Mouse (Mus musculus): ENCODE measurements around the gene Mcu.

The Mcu gene

DNA sequence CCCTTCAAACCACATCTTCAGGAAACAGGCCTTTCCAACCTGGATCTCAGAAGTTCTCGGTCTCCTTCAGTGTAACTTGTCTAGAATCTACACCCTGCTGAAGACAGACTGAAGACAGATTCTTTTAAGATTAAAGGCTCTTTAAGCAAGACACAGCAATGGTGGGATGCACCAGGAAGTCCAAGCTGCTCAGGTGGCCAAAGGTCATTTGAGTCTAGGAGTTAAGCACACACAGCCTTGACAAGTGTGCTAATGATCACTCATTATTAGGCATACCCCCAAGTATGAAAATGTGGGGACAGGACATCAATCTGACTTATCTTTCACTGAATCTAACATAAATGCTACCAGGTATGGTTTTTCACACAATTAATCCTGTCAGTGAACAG lies 47.0 kb downstream of the Mcu start:
- DNase-seq (ENCODE audit: low read depth, low spot score) = no peak

DNA sequence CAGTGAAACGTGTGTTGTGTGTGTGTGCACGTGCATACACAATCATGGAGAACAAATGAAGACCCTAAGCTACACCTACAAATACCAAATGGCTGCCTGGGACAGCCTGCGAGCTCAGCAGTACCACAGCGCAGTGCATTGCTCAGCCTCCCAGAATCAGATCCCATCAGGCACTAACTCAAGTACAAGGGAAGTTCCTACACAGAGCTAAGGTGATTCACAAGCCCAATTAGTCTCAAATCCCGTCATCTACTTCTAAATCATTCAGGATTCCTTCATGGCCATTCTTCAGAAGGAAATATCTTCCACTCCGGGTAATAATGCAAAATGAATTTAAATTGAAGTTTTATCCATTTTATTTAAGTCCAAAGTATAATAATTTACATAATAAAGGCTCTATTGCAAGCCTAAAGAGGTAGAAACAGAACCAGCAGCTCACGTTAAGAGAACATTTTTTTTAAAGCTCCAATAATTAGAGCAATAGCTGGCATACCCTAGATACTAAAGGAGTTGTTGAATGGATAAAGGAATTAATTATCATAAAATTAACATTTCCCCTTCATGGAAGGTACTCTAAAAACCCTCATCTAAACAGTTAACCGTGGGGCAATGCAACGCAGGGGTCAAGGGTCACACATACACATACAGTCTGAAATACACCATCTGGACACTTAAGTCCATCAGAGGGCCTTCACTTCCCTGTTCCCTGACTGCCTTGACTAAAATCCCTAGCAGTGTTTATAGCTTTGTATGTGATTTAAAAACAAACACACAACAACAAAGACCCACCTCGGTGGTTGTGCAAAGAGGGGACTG lies 47.6 kb downstream of the Mcu start:
- no peak for DNase-seq (ENCODE audit: low read depth, low spot score)

DNA sequence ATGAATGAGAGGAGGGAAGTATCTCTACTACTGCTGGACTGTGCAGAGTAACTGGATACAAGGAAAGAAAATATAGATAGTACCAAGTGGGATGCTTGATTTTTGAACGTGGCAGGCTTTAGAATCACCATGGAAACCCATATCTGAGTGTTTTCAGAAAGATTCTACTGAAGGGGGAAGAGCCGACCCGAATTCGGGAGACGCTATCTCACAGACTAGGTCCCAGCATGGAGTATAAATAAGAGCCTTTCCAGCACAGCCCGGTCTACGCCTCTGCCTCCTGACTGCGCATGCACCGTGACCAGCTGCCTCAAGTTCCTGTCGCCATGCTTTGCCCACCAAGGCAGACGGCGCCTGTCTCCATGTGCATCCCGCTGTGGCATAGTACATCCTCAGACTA lies 49.5 kb downstream of the Mcu start:
- no peak for DNase-seq (ENCODE audit: low read depth, low spot score)

GRCm38 (mm10) chr10:59565995-59566410 lies 50.5 kb downstream of the Mcu start:
- no peak for DNase-seq (ENCODE audit: low read depth, low spot score)

- DNase-seq (ENCODE audit: low read depth, low spot score) = peak; percentile 32
Measured at GRCm38 (mm10) chr10:59564551-59564950, 51.9 kb downstream of the Mcu start.

DNA sequence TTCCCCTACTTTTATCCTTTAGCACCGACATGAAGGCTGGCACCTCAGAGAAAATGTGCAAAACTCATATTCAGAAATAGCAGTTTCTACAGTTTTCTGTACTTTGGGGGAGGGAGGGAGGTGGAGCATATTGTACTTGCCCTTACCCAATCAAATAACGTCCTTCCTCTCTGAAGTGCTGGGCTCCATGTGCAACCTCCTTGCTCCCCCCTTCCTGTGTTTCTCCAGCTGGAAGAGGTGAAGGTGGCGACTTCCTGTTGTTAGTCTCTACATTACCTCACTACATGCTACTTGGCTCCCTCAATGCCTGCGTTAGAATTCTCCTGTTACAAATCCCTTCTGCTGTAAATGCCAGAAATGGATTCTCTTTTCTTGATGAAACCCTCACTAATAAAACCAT lies 54.0 kb downstream of the Mcu start:
- no peak for DNase-seq (ENCODE audit: low read depth, low spot score)

DNA sequence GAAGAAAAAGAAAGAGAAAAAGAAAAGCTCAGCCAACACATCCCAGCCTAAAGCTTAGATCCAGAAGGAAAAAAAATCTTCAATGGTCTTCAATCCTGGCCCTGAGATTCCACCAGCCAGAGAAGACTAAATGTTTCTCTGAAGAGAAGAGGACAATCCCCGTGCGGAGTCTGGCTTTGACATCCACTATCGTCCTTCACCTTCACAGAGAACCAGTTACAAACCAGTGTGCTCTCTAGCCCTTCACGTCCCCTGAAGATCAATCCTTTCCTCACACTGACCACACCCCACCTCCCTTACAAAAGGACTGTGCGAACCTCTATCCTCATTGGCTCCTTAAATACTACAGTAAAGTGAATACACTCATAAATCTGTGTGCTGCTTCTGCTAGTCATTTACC lies 56.4 kb downstream of the Mcu start:
- DNase-seq (ENCODE audit: low read depth, low spot score) = no peak

DNA sequence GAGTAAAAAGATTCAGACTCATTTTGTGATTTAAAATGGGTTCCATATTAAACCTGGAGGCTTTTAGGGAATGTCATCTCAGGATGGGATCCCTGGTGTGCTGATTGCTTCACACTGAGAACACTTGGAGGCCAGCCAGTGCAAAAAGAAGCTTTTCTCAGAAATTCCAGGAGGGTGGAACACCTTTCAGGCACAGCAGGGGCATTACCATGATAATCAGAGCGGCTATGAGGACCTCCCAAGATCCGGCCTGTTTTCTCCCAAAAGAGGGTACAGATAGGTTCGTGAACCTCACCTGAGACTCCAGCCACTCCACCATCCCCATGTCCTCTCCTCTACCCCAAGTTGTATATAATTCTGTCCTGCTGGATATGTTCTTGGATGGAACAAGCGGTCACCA lies 57.9 kb downstream of the Mcu start:
- no peak for DNase-seq (ENCODE audit: low read depth, low spot score)

GRCm38 (mm10) chr10:59558164-59558563 lies 58.3 kb downstream of the Mcu start:
- no peak for DNase-seq (ENCODE audit: low read depth, low spot score)

GRCm38 (mm10) chr10:59556541-59556940 lies 60.0 kb downstream of the Mcu start:
- no peak for DNase-seq (ENCODE audit: low read depth, low spot score)

- no peak for DNase-seq (ENCODE audit: low read depth, low spot score)
Measured at GRCm38 (mm10) chr10:59554243-59554642, 62.2 kb downstream of the Mcu start.

DNA sequence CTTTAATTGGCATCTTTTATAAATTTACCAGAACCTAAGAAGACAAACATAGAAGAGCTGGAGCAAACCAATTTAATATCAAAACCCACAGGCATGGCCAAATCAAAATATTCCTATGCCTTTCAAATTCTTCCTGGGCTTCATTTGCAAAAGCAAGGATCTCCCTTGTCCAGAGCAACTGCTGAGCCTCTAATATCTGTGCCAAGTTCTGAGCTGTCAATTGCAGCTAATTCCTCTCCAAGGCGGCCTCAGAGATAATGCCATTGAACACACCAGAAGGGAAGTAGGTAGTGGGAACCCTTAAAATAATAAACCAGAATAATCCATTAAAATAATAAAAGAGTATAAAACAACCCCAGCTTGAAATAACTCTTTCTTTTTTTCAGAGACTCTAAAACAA lies 64.0 kb downstream of the Mcu start:
- no peak for DNase-seq (ENCODE audit: low read depth, low spot score)

- DNase-seq (ENCODE audit: low read depth, low spot score) = no peak
Measured at GRCm38 (mm10) chr10:59548768-59549333, 67.6 kb downstream of the Mcu start.

GRCm38 (mm10) chr10:59548211-59548610 lies 68.3 kb downstream of the Mcu start:
- DNase-seq (ENCODE audit: low read depth, low spot score) = no peak

DNA sequence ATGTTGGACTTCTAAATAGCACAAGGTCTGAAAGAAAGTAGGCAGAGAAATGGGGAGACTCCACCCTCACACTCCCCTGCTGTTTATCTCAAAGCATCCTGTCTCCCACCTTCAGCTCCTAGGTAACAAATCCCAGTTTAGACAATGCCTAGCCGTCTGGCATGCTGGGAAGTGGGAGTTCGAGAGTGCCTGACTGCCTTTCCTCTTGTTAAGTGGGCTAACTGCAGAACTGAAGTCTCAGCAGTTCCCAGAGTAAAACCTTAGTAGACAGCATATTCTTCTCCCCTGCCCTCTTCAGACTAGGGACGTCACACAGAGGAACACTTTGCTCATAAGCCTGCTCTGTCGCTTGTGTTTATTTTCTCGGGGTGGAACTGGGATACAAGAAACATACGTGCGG lies 69.1 kb downstream of the Mcu start:
- no peak for DNase-seq (ENCODE audit: low read depth, low spot score)

- DNase-seq (ENCODE audit: low read depth, low spot score) = no peak
Measured at GRCm38 (mm10) chr10:59545169-59545568, 71.3 kb downstream of the Mcu start.

DNA sequence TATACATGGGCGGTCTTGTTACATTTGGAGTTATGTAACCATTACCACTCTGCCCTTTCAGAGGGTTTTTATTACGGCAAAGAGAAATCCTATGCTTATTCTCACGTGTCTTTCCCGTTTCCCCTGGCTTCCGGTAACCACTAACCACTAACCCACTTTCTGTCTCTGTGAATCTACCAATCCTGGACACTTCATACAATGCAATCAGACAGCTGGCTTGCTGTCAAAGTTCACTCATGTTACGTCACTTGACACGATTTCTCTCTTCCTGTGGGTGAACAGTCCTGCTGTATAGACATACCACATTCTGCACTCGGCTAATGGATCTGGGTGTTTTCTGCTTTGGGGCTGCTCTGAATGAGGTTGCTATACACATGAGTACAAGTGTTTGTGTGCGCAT lies 73.1 kb downstream of the Mcu start:
- no peak for DNase-seq (ENCODE audit: low read depth, low spot score)

DNA sequence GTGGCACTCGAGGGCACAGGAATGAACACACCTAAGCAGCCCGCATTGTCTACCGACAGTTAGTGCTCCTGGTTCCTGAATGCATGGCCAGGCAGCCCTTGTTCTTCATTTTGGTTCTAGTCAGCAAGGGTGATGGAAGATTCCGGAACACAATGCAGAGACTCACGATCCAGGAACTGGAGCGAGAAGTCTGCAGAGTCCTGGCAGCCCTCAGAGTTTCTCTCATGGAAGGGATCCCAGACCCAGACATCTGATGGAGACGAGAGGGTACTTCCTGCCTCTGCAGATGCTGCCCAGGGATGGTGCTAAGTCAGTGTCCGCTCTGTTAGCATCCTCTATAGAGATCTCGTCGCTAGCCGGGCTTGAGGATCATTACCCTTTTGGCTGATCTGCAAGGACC lies 75.0 kb downstream of the Mcu start:
- DNase-seq (ENCODE audit: low read depth, low spot score) = no peak

GRCm38 (mm10) chr10:59540596-59540995 lies 75.9 kb downstream of the Mcu start:
- no peak for DNase-seq (ENCODE audit: low read depth, low spot score)

DNA sequence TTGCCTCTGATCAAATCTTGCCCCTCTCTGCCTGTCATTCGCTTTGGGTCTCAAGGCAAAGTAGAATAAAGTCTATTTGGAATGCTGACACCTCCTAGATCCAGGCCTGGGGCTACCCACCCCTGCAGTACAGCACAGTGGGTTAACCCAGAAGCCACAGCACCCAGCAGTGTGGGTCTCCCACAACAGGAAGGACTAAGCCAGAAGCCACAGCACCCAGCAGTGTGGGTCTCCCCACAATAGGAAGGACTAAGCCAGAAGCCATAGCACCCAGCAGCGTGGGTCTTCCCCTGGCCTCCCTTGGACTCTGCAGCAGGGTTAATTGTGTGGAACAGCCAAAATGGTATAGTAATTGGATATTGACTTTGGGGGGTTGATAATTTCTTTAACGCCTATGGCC lies 76.4 kb downstream of the Mcu start:
- DNase-seq (ENCODE audit: low read depth, low spot score) = no peak

- peak; percentile 23 for DNase-seq (ENCODE audit: low read depth, low spot score)
Measured at GRCm38 (mm10) chr10:59539533-59539875, 77.0 kb downstream of the Mcu start.

DNA sequence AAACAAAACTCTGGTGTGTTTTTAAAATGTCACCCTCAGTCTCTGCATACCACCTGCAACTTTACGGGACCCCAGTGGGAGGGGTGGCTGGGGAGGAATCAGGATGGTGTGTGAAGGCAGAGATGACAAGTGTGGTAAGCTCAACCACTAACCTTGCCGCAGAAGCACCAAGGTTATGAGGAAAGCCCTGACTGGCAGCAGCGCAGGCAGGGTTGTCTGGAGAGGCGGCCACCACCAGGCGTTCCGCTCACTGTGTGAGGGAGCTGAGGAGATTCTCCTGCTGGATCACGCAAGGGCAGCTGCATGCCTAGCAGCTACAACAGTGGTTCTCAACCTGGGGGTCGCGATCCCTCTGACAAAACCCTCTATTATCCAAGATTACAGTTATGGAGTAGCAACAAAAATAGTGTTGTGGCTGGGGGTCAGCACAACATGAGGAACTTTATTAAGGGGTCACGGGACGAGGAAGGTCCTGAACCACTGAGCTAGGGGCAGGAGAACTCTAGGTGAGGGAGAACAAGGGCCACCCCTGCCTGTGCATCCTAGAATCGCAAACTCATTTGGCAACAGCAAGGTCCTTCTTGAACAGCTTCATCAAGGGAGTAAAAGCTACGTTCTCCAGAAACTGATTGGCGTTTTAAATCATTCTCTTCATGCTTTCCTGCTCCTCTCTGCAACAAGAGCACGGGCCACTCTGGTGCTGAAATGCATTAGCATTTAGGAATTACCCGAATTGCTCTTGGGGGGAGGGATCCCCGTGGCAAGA lies 77.5 kb downstream of the Mcu start:
- no peak for DNase-seq (ENCODE audit: low read depth, low spot score)

GRCm38 (mm10) chr10:59538063-59538462 lies 78.4 kb downstream of the Mcu start:
- DNase-seq (ENCODE audit: low read depth, low spot score) = no peak

All from skeletal muscle tissue, adult 2 months (tissue).